Mouse (Mus musculus) forebrain, embryonic 12.5 days (tissue): ENCODE results near the gene Cypt4. TPM values are rescaled to one million over a fixed set of nuclear protein-coding genes. Genes with fewer than 3 reads are reported as not detected.
"Not testable (repeated sequence)": the region's sequence is repeated elsewhere in the genome, so short reads cannot be mapped to it uniquely, and the experiment has no call there.

Source experiments
- ATAC-seq: fragments of 200-750 bp; cut with Nextera tagmentation; 2 replicates; pipeline ENCODE4 v1.8.0; 2017; ENCODE audit warnings: moderate TSS enrichment; ENCODE audit not compliant: low FRiP score
- H3K27ac ChIP-seq: fragments of 300-500 bp; sonication (generic); 2 replicates; pipeline ENCODE4 v1.5.1; 2016; ENCODE audit warnings: mild to moderate bottlenecking
- H3K27me3 ChIP-seq: fragments of 300-500 bp; sonication (generic); 2 replicates; pipeline ENCODE4 v1.6.1; 2016; ENCODE audit warnings: mild to moderate bottlenecking
- H3K36me3 ChIP-seq: fragments of 300-500 bp; sonication (generic); replicated peaks from 2 replicates; pipeline ENCODE4 v1.6.1; 2016; ENCODE audit warnings: mild to moderate bottlenecking
- H3K4me1 ChIP-seq: fragments of 300-500 bp; sonication (generic); 2 replicates; pipeline ENCODE4 v1.6.1; 2016
- H3K4me2 ChIP-seq: fragments of 300-500 bp; sonication (generic); 2 replicates; pipeline ENCODE4 v1.6.1; 2016; ENCODE audit warnings: mild to moderate bottlenecking, moderate library complexity
- H3K4me3 ChIP-seq: fragments of 300-500 bp; sonication (generic); replicated peaks from 2 replicates; pipeline ENCODE4 v1.5.1; 2016; ENCODE audit warnings: mild to moderate bottlenecking
- H3K9ac ChIP-seq: fragments of 300-500 bp; sonication (generic); 2 replicates; pipeline ENCODE4 v1.6.1; 2016; ENCODE audit warnings: mild to moderate bottlenecking
- H3K9me3 ChIP-seq: fragments of 300-500 bp; sonication (generic); 2 replicates; pipeline ENCODE4 v1.6.1; 2016
- WGBS: fragments of 180-500 bp; shearing (Covaris S2); methylation state at CpG from one replicate; pipeline ENCODE4 v1.1.7; 2016; 5-methylcytosine and 5-hydroxymethylcytosine counted together
- polyA plus RNA-seq: library from polyadenylated mRNA; unstranded; fragments of >200 nt; fragmentation: Nextera tagmentation; extraction: Ambion mirVana; gene quantifications from 2 replicates; pipeline ENCODE4 v1.2.1, GENCODE M21; 2016

The Cypt4 gene
- polyA plus RNA-seq, result not detected in 2 replicates

DNA sequence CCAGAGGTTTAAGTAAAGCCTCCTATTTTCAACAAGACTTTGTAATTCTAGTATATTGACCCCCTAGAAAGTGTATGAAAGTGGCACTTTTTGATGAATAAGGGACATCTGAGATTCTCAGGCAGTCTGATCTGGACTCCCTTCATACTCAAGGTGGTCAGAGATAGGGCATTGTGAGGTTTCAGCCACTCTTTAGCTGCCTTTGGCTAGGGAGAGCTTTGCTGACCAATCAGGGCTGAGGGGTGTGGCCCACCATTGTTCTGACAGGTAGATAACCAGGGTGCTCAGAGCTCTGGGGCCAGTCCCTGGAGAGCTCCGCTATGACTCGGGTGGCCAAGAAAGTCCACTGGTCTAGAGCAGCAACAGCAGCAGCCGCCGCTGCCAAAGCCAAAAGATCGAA lies at the start of gene Cypt4:
Gene Cypt4, plus strand, starts transcription at position 301 of the 400 bp plus-strand sequence.
- Histone ChIP-seq H3K4me2 (no peak within 1 kb of the TSS), H3K9ac (no peak within 1 kb of the TSS), H3K27me3 (no peaks in the 10 kb centered on the region), H3K4me3 (no peak within 1 kb of the TSS), H3K36me3 (no peaks in the 10 kb centered on the region), H3K27ac (no peak within 1 kb of the TSS), H3K9me3 (no peaks in the 10 kb centered on the region), H3K4me1 (no peaks in the 10 kb centered on the region)
- WGBS, result 97% methylated on average over 5 of the region's 5 CpGs
- ATAC-seq, result no peak

DNA sequence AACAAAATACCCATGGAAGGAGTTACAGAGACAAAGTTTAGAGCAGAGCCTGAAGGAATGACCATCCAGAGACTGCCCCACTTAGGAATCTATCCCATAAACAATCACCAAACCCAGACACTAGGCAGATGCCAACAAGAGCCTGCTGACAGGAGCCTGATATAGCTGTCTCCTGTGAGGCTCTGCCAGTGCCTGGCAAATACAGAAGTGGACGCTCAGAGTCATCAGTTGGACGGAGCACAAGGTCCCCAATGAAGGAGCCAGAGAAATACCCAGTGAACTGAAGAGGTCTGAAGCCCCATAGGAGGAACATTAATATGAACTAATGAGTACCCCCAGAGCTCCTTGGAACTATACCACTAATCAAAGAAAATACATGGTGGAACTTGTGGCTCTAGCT lies 12.3 kb downstream of the Cypt4 start:
- H3K36me3 ChIP-seq, ATAC-seq, H3K9me3 ChIP-seq, H3K27me3 ChIP-seq, H3K4me1 ChIP-seq, H3K9ac ChIP-seq, H3K4me3 ChIP-seq, H3K27ac ChIP-seq, H3K4me2 ChIP-seq: not testable (repeated sequence)
- WGBS, result 95% methylated on average over 2 of the region's 2 CpGs

Other genes starting within 250 kb of the Cypt4 start
- 10.1 and 14.4 TPM in 2 replicates for gene Dpy19l1, start 122.1 kb upstream of the Cypt4 start, polyA plus RNA-seq
- 0.41 TPM in 1 of 2 replicates, not detected in the other for gene Dpy19l2, start 71.1 kb downstream of the Cypt4 start, polyA plus RNA-seq
- 0.04 and 0.06 TPM in 2 replicates for gene Tbx20, start 149.1 kb downstream of the Cypt4 start, polyA plus RNA-seq